Comparison of ENCODE assay signal across 17 mouse cellular contexts in the genomic region with DNA sequence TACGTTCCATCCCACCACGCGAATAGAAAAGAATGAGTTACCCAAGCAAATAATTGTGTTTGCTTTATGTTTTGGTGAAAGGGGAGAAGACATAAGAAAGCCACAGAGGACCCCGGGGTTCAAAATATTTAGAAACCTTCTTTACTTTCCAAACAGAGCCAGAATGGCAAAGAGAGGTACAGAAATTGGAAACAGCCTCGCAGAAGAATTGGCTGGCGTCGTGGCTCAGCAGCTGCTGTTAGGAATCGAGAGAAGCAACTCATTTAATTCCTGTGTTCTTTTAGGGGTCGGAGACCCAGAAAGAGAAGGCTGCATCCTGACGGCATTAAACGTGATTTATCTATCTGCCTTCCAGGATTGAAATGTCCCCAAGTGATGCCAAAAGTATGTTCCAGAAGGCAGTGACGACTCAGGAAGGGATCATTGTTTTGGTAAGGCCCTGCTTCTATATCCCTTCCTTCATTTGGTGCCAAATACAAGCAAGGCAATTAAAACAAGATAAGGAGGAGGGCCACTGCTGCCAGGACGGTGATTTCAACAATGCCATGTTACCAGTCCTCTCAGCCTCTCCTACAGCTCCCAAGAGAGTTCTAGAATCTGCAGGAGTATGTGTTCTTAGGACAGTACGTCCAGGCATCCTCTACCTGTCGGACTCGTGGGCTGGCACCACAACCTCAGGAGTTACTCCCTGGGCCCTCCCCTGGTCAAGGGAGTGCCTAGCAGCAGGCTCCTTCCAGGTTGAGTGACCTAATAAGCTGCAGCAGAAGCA.
DNase-seq lines count a peak whose midpoint lies in the region; ATAC-seq and TF ChIP-seq lines count a peak whose summit lies in the region.
"Had no signal": no experiment of that assay in that cellular context is flagged by ENCODE, and none has a peak within 500 bp of the region (broad histone marks: within the 10 kb centered on the region; RNA-seq: fewer than 3 reads in every experiment).

No protein-coding gene starts in this region.

- no peaks in the 10 kb centered on the region for H3K4me1 ChIP-seq in liver, adult 2 months (ENCODE audit: control insufficient read depth, insufficient read depth, low read length)
- H3K4me1 ChIP-seq in lung, embryonic 14.5 days (ENCODE audit: insufficient read depth): peaks cover 25% of the 10 kb centered on the region

- no peaks in the 10 kb centered on the region; the same call in 1 of the 2 replicates for H3K9me3 ChIP-seq in lung, embryonic 14.5 days (ENCODE audit: low read depth, low read length)
- H3K9me3 ChIP-seq: hindbrain, embryonic 12.5 days; midbrain, embryonic 12.5 days; neural tube, embryonic 13.5 days; stomach, embryonic 15.5 days had no signal

- no peak overlapping the region for H3K27ac ChIP-seq in liver, adult 2 months (replicated peaks; ENCODE audit: insufficient read depth, low read depth, low read length)
- H3K27ac ChIP-seq in lung, embryonic 14.5 days (ENCODE audit: low read depth): no peak overlapping the region
- H3K27ac ChIP-seq: hindbrain, embryonic 12.5 days; layer of hippocampus, adult 2 months; midbrain, embryonic 12.5 days; neural tube, embryonic 13.5 days; stomach, embryonic 15.5 days had no signal

- H3K79me2 ChIP-seq in liver, adult 2 months (ENCODE audit: control insufficient read depth, insufficient read depth, low read length): no peaks in the 10 kb centered on the region

- intact Hi-C loops in heart, postnatal 14 days (cut with DNase I): no loop called here

- H3K4me3 ChIP-seq in liver, adult 2 months (ENCODE audit: insufficient read depth, low read depth, low read length): no peak overlapping the region
- no peak overlapping the region for H3K4me3 ChIP-seq in lung, embryonic 14.5 days (ENCODE audit: low read depth, low read length)
- H3K4me3 ChIP-seq: erythroblast, embryonic 14.5 days; hindbrain, embryonic 12.5 days; layer of hippocampus, adult 2 months; midbrain, embryonic 12.5 days; neural tube, embryonic 13.5 days; stomach, embryonic 15.5 days had no signal

- no peak overlapping the region for H3K9ac ChIP-seq in liver, adult 2 months (ENCODE audit: low read depth, low read length)
- H3K9ac ChIP-seq in lung, embryonic 14.5 days: no peak overlapping the region
- H3K9ac ChIP-seq: hindbrain, embryonic 12.5 days; midbrain, embryonic 12.5 days; neural tube, embryonic 13.5 days; stomach, embryonic 15.5 days had no signal

- no peaks in the 10 kb centered on the region for H3K36me3 ChIP-seq in liver, adult 2 months (ENCODE audit: control insufficient read depth, insufficient read depth, low read length)
- no peaks in the 10 kb centered on the region for H3K36me3 ChIP-seq in lung, embryonic 14.5 days (ENCODE audit: insufficient read depth)
- H3K36me3 ChIP-seq: hindbrain, embryonic 12.5 days; midbrain, embryonic 12.5 days; neural tube, embryonic 13.5 days; stomach, embryonic 15.5 days had no signal

- no peak for TF ChIP-seq POLR2A in liver, adult 2 months (IDR thresholded peaks at IDR 0.05; ENCODE audit: extremely low read depth, insufficient read depth, low read length)

- no peak for TF ChIP-seq CTCF in liver, adult 2 months (IDR thresholded peaks at IDR 0.05; ENCODE audit: low read depth, low read length)
- TF ChIP-seq CTCF in lung, embryonic 14.5 days (IDR thresholded peaks at IDR 0.05; ENCODE audit: low read depth): no peak

- ATAC-seq in lung, embryonic 14.5 days (ENCODE audit: insufficient read depth): no peak

- peak; percentile 26 to 27 for DNase-seq in heart, adult 18-20 months
- no peak for DNase-seq in heart, postnatal 14 days
- DNase-seq in liver, adult 2 months (ENCODE audit: extremely low read depth, low read depth, low spot score): peak; percentile 1
- DNase-seq in liver: no peak
- peak; percentile 37 for DNase-seq in lung, embryonic 14.5 days
- no peak for DNase-seq in yolk sac, embryonic 10.5 days (ENCODE audit: low spot score)
- no peak for DNase-seq in testis, postnatal 14 days (ENCODE audit: low spot score)
- DNase-seq: cerebellum, postnatal 14 days; embryo, embryonic 11 days; right cerebral cortex, postnatal 14 days had no signal

- H3K27me3 ChIP-seq in liver, adult 2 months (ENCODE audit: control insufficient read depth, insufficient read depth, low read length): no peaks in the 10 kb centered on the region
- no peaks in the 10 kb centered on the region for H3K27me3 ChIP-seq in lung, embryonic 14.5 days (ENCODE audit: insufficient read depth, low read length)
- H3K27me3 ChIP-seq: hindbrain, embryonic 12.5 days; stomach, embryonic 15.5 days had no signal

- H3K4me2 ChIP-seq in lung, embryonic 14.5 days: no peak overlapping the region
- H3K4me2 ChIP-seq: hindbrain, embryonic 12.5 days; liver, embryonic 11.5 days; midbrain, embryonic 12.5 days; neural tube, embryonic 13.5 days; stomach, embryonic 15.5 days had no signal

- 68% methylated on average over 16 of the region's 16 CpGs for WGBS in liver, adult 2 months
- 45% methylated on average over 16 of the region's 16 CpGs for WGBS in lung, embryonic 14.5 days

Comparison
In these comparisons a context has a peak if more than half of its experiments do, and no peak if none do; other contexts are left out.
1. DNase-seq: peak in heart, adult 18-20 months (2 of 2), liver, adult 2 months (single experiment) and lung, embryonic 14.5 days (single experiment); none in heart, postnatal 14 days (0 of 2), liver (single experiment), yolk sac, embryonic 10.5 days (single experiment) and testis, postnatal 14 days (single experiment).